Mouse (Mus musculus) cerebellum, adult 11-12 months (tissue): Measurements from ENCODE around the gene Capn8.

Experiments
- DNase-seq: peaks from one replicate; pipeline ENCODE4 v3.0.0; 2022

Capn8 gene

GRCm38 (mm10) chr1:182564408-182565120, at the start of gene Capn8:
Gene Capn8 (plus strand): TSS chr1:182565007.
- DNase-seq, result no peak

- peak; percentile 84 for DNase-seq
These were observed 47.8 kb upstream of the Capn8 start, which contains the start of gene Capn2 for GRCm38 (mm10) chr1:182516758-182517676. Gene Capn2 (minus strand): TSS chr1:182517608.

- no peak for DNase-seq
These were observed 47.2 kb upstream of the Capn8 start for GRCm38 (mm10) chr1:182517677-182518011.

GRCm38 (mm10) chr1:182518143-182518680, 46.6 kb upstream of the Capn8 start:
- DNase-seq, result no peak

- DNase-seq, result no peak
These were observed 46.0 kb upstream of the Capn8 start for GRCm38 (mm10) chr1:182518811-182519210.

GRCm38 (mm10) chr1:182519341-182519740, 45.5 kb upstream of the Capn8 start:
- DNase-seq, result no peak

GRCm38 (mm10) chr1:182520091-182520937, 44.5 kb upstream of the Capn8 start:
- no peak for DNase-seq

GRCm38 (mm10) chr1:182520938-182521500, 43.8 kb upstream of the Capn8 start:
- no peak for DNase-seq

GRCm38 (mm10) chr1:182522961-182523360, 41.8 kb upstream of the Capn8 start:
- DNase-seq, result no peak

GRCm38 (mm10) chr1:182523692-182524091, 41.1 kb upstream of the Capn8 start:
- no peak for DNase-seq

- DNase-seq, result no peak
These were observed 39.2 kb upstream of the Capn8 start for GRCm38 (mm10) chr1:182525601-182526000.

GRCm38 (mm10) chr1:182527261-182527766, 37.5 kb upstream of the Capn8 start:
- DNase-seq, result no peak

GRCm38 (mm10) chr1:182527921-182528858, 36.6 kb upstream of the Capn8 start:
- no peak for DNase-seq

- DNase-seq, result no peak
These were observed 31.2 kb upstream of the Capn8 start for GRCm38 (mm10) chr1:182533583-182533982.

- no peak for DNase-seq
These were observed 29.7 kb upstream of the Capn8 start for GRCm38 (mm10) chr1:182535080-182535481.

GRCm38 (mm10) chr1:182539023-182539940, 25.5 kb upstream of the Capn8 start:
- peak; percentile 75 for DNase-seq

- DNase-seq, result no peak
These were observed 22.7 kb upstream of the Capn8 start for GRCm38 (mm10) chr1:182542110-182542509.

- no peak for DNase-seq
These were observed 21.7 kb upstream of the Capn8 start for GRCm38 (mm10) chr1:182543136-182543535.

GRCm38 (mm10) chr1:182543906-182544305, 20.9 kb upstream of the Capn8 start:
- no peak for DNase-seq

GRCm38 (mm10) chr1:182550761-182551160, 14.0 kb upstream of the Capn8 start:
- DNase-seq, result no peak
